Mouse (Mus musculus) E14TG2a.4 (cell line): Measurements from ENCODE around the gene Gm26602.

Experiments used
- CTCF ChIP-seq: conservative IDR thresholded peaks from 2 replicates; pipeline ENCODE4 v1.5.1; 2014; ENCODE audit warnings: low read length
- NANOG ChIP-seq: IDR thresholded peaks from 2 replicates; pipeline ENCODE4 v1.6.1; 2014; ENCODE audit warnings: borderline replicate concordance, low read length, mixed read lengths
- POU5F1 ChIP-seq: IDR thresholded peaks from 2 replicates; pipeline ENCODE4 v1.6.1; 2014; ENCODE audit warnings: low read length, borderline replicate concordance

DNA sequence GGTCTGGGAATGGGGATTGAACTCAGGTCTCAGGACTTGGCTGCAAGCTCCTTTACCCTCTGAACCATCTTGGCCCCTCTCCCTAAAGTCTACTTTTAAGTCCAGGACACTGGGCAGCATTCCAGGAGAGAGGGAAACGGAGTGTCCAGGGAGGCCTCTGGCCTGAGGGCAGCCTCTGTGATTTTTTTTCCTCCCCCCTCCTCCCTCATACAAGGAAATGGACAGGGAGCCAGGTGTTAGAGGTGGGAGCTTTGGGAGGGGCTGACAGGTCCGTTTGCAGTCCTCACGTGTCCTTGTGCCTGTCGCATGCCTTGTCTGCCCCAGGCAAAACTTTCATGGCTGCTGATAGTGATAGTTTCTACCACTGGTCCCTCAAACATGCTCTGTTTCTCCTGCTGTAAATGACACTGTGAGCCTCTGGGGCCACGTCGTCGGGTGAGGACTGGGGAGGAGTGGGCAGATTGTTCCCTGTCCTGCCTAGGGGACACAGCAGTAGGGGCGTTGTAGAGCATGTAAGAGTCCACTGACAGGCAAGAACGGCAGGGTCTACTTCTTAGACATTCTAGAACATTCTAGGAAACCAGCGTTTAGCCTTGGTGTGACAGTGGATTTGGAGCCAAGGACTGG, 25.7 kb downstream of the Gm26602 start:
- TF ChIP-seq CTCF (no peak), POU5F1 (no peak), NANOG (no peak)
